Mouse (Mus musculus): ENCODE measurements around the gene Atp1a1. TPM values are rescaled to one million over a fixed set of nuclear protein-coding genes. Genes with fewer than 3 reads are reported as not detected.

Gene Atp1a1
- polyA plus RNA-seq, 1 experiment from 2014 or later = 115 TPM

Other genes starting within 250 kb of the Atp1a1 start
- gene Igsf3, start 227.6 kb downstream of the Atp1a1 start, polyA plus RNA-seq (2014; fragmentation: Nextera tagmentation; extraction: Ambion mirVana) = 22.7 and 24.6 TPM in 2 replicates
- gene Mab21l3, start 244.3 kb upstream of the Atp1a1 start, polyA plus RNA-seq (2014; fragmentation: Nextera tagmentation; extraction: Ambion mirVana) = 0.45 and 0.76 TPM in 2 replicates